Mouse (Mus musculus): ENCODE results near the gene Rhbdf1.

- TF ChIP-seq CTCF (IDR thresholded peaks at IDR 0.05; ENCODE audit: insufficient read depth, low read length) (no peak), POLR2A (IDR thresholded peaks at IDR 0.05; ENCODE audit: borderline replicate concordance, extremely low read depth, low read depth, low read length) (no peak)
Measured at GRCm38 (mm10) chr11:32256566-32256965, 34.5 kb upstream of the Rhbdf1 start.
